Mouse (Mus musculus): ENCODE data around the gene Klk9. TPM values are rescaled to one million over a fixed set of nuclear protein-coding genes. Genes with fewer than 3 reads are reported as not detected.

The Klk9 gene
- total RNA-seq (2023): not detected

DNA sequence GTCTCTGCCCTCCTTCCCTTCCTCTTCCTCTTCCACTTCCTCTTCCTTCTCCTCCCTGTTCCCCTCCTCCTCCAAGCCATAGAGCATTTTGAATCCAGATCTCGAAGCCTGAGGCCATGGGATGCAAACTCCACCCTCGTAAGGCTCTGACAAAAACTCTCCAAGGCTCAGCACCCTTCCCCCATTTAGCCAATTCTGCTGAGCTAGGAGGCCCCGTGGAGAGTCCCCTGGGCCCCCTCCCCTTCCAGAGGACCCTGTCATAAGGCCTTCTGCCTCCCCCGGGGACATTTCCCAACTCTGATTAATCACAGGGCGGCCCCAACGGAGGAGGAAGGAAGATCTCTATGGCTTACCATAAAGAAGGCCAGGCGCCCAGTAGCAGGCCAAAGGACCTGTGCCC, at the start of gene Klk9:
TSS of gene Klk9 (plus strand) at position 301 of the 400 bp plus-strand sequence.

DNA sequence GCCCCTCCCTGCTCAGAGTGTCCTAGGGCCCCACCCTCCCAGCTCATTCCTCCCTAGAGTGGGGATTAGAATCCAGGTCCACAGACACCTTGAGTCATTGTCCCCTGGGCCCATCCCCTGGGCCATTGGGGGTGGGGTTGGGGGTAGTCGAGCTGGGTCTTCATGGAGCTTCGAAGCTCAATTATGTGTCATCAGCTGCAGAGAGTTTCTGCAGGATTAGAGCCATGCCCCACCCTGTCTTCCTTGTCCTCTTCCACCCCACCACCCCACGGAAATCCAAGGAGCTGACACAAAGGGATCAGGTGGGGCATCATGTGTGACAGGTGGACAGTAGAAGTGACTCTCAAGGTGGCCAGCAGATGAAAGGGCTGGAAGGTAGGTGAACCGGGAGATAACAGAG, 23.1 kb upstream of the Klk9 start, which contains the start of gene Klk12:
TSS of gene Klk12 (plus strand) at position 301 of the 400 bp plus-strand sequence.

DNA sequence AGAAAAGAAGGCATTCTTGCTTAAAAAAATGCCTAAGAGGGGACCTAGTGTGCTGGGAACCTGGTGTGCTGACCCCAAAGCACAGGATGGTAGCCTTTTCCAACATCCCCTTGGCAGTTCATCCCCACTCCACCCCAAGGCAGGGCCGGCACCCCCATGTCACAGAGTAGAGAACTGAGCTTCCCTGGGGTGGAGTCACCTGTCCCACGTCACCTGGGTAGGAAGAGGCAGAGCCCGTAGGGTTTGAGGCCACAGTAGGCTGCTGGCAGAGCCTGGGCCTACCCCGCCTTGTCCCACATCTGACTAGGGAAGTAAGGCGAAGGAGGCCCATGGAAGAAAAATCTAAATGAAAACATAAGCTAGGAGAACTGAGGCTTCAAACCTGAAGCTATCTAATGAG, 17.3 kb upstream of the Klk9 start, which contains the start of gene Klk11:
TSS of gene Klk11 (plus strand) at position 241 of the 400 bp plus-strand sequence.

DNA sequence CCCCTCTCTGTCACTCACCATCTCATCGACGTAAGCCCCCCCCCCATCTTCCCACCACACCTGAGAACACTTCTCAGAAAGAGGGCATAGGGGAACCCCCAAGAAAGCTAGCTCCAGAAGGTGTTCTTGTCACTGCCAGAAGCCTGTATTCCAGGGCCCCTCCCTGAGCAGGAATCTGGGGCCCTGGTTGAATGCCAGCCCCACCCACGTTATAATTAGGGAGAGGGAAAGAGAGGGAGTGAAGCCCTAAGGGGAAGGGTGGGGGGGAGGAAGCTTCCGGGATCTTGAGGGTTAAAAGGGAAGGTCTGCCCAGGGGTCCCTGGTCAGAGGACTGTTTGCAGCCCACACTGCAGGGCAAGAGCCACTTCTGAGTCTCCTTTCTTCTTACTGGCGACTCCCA, 10.9 kb upstream of the Klk9 start, which contains the start of gene Klk10:
TSS of gene Klk10 (plus strand) at position 290 of the 400 bp plus-strand sequence.

DNA sequence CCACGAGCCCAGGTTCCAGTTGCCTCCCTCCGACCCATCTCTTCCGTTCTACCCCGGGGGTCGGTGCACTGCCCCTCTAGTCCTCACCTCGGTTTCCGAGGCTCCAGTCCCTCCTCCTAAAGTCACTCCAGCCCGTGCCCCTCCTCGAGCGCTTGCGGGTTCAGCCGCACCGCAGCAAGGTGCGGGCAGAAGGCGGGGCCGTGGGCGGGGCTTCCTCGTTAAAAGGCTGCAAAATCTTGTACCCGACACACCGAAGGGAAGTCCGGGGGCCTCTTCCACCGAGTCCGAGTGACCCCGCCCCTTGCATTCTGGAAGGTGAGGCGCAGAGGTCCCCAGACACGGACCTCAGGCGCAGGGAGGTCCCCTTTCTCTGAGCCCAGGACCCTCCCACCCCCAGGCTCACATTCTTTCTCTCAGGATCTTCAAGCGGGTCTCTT, 5.7 kb downstream of the Klk9 start, which contains the start of gene Klk8:
TSS of gene Klk8 (plus strand) at position 245 of the 437 bp plus-strand sequence.

DNA sequence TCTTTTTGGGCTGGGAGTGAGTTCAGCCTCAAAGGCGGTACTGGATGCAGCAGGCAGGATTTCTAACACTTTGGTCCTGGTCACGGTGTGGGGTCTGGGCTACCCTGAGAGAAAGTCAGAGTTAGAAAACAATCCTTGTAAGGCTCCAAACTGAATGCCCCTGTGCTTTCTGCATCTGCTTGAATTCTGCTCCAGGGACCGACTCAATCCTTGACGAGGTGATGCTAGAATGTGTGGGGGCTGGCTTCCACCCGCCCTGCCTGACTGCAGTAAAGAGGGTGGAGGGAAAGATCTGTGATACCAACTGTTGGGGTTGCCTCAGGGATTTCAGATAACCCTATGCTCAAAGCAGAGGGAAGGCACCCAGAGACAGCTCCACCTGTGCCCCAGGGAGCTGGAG, 19.3 kb downstream of the Klk9 start, which contains the start of gene Klk7:
TSS of gene Klk7 (plus strand) at position 301 of the 400 bp plus-strand sequence.

DNA sequence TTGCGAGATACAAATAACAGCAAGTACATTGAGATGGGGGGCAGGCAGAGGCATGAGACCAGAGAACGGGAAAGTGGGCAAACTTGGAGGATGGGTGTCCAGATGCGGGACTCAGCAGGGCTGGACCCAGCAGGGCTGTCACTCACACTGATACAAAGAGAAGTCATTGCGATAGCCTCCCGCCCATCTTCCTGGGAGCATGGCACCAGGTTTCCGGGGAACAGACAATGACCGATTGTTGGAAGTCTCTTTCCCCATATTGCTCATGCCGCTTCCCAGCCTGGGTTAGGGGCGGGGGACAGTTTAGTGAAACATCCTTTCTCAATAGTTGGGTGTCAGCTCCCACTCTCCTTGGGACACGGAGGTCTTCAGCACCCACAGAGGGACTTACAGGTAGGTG, 32.5 kb downstream of the Klk9 start, which contains the start of gene Klk6:
TSS of gene Klk6 (plus strand) at position 301 of the 400 bp plus-strand sequence.

DNA sequence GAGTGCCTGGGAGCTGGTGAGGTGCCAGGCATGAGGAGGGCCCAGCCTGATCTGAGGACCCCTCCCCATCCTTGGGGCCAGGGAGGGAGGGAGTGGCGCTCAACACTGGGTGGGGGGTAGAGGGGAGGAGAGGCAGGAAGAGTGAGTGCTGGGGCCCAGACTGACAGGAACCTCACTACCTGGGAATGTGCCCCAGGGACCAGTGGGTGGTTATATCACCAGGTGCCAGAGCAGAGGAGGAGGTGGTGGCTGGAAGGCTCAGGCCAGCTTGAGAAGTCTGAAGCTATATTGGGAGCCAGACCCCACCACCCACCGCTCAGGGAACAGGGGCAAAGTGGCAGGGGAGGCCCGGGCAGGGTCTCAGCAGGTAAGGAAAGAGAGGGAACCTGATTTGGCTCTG, 50.0 kb downstream of the Klk9 start, which contains the start of gene Klk5:
TSS of gene Klk5 (plus strand) at position 271 of the 400 bp plus-strand sequence.

Other genes starting within 250 kb of the Klk9 start
- 1 to 10 TPM in 1 of 2 experiments, under 1 TPM in 1; 0.96 to 1.0 TPM for gene Cd33, start 247.5 kb upstream of the Klk9 start, total RNA-seq (2023)
- 1 to 10 TPM; 8.2 TPM for gene Zfp658, start 229.6 kb upstream of the Klk9 start, total RNA-seq (2023)
- gene Zfp719, start 212.3 kb upstream of the Klk9 start, total RNA-seq (2023): 10 to 100 TPM in 1 of 2 experiments, 1 to 10 TPM in 1; 9.2 to 18.9 TPM
- not detected for gene Zfp819, start 184.7 kb upstream of the Klk9 start, total RNA-seq (2023)
- gene Ceacam18, start 157.2 kb upstream of the Klk9 start, total RNA-seq (2023): not detected
- 1 to 10 TPM; 1.3 to 2.4 TPM for gene Siglece, start 131.7 kb upstream of the Klk9 start, total RNA-seq (2023)
- gene Ctu1, start 119.9 kb upstream of the Klk9 start, total RNA-seq (2023): 10 to 100 TPM in 1 of 2 experiments, 1 to 10 TPM in 1; 9.6 to 10.0 TPM
- gene Klk14, start 101.5 kb upstream of the Klk9 start, total RNA-seq (2023): not detected
- gene Klk13, start 79.3 kb upstream of the Klk9 start, total RNA-seq (2023): not detected
- gene Klk12, start 23.0 kb upstream of the Klk9 start, total RNA-seq (2023): not detected
- gene Klk11, start 17.3 kb upstream of the Klk9 start, total RNA-seq (2023): not detected
- gene Klk10, start 10.9 kb upstream of the Klk9 start, total RNA-seq (2023): not detected
- 100 to 1,000 TPM; 182 to 192 TPM for gene Klk8, start 5.7 kb downstream of the Klk9 start, total RNA-seq (2023)
- gene Klk7, start 19.4 kb downstream of the Klk9 start, total RNA-seq (2023): 1 to 10 TPM in 1 of 2 experiments, under 1 TPM in 1; 0.76 to 1.3 TPM
- gene Klk6, start 32.6 kb downstream of the Klk9 start, total RNA-seq (2023): not detected
- not detected for gene Klk5, start 50.1 kb downstream of the Klk9 start, total RNA-seq (2023)
- not detected for gene Klk4, start 89.3 kb downstream of the Klk9 start, total RNA-seq (2023)
- not detected for gene Klk15, start 141.8 kb downstream of the Klk9 start, total RNA-seq (2023)
- not detected for gene Klk1b8, start 158.8 kb downstream of the Klk9 start, total RNA-seq (2023)
- gene Klk1b1, start 174.9 kb downstream of the Klk9 start, total RNA-seq (2023): not detected
- gene Klk1b9, start 184.2 kb downstream of the Klk9 start, total RNA-seq (2023): 1 to 10 TPM in 1 of 2 experiments, not detected in 1; 1.1 TPM
- gene Klk1b11, start 204.0 kb downstream of the Klk9 start, total RNA-seq (2023): not detected
- not detected for gene Klk1b26, start 220.3 kb downstream of the Klk9 start, total RNA-seq (2023)